Mouse (Mus musculus): ENCODE data around the gene Arhgap24.

DNA sequence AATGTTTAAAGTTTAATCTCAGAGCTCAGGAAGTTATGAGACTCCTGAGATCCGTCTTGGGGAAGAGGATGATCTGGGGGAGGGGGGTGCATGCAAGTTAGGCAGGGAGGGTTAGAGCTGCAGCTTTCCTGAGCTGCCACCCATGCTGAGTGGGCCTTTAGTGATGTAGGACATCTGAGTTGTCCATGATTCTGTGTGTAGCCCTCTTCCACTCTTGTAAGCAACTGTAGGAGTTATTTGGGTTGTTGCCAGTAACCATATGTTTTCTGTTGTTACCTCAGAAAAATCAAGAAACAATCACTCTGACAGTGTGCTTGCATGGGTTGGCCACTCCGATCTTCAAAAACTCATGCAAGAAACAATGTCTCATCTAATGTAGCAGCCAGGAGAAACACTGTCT is 370.6 kb downstream of the Arhgap24 start:
- no peak for TF ChIP-seq POLR2A (IDR thresholded peaks at IDR 0.05; ENCODE audit: low read depth, low read length)
- no peak for TF ChIP-seq CTCF (conservative IDR thresholded peaks at IDR 0.05; ENCODE audit: insufficient read depth, insufficient read length, low read depth, low read length)

All from kidney, adult 2 months (tissue).